Mouse (Mus musculus) stomach, embryonic 15.5 days (tissue): ENCODE data around the gene Nudt4. TPM values are rescaled to one million over a fixed set of nuclear protein-coding genes. Genes with fewer than 3 reads are reported as not detected.

ENCODE experiments used
- ATAC-seq: fragments of 200-750 bp; cut with Nextera tagmentation; 2 replicates; pipeline ENCODE4 v1.8.0; 2017; ENCODE audit warnings: low read depth, moderate number of reproducible peaks, moderate TSS enrichment; ENCODE audit not compliant: insufficient read depth, low FRiP score
- H3K27ac ChIP-seq: fragments of 300-500 bp; sonication (generic); 2 replicates; pipeline ENCODE4 v1.5.1; 2015; ENCODE audit warnings: mild to moderate bottlenecking, inconsistent platforms
- H3K27me3 ChIP-seq: fragments of 300-500 bp; sonication (generic); replicated peaks from 2 replicates; pipeline ENCODE4 v1.6.1; 2015; ENCODE audit warnings: inconsistent platforms
- H3K36me3 ChIP-seq: fragments of 300-500 bp; sonication (generic); 2 replicates; pipeline ENCODE4 v1.6.1; 2015; ENCODE audit warnings: inconsistent platforms
- H3K4me1 ChIP-seq: fragments of 300-500 bp; sonication (generic); 2 replicates; pipeline ENCODE4 v1.6.1; 2015; ENCODE audit warnings: inconsistent platforms
- H3K4me2 ChIP-seq: fragments of 300-500 bp; sonication (generic); 2 replicates; pipeline ENCODE4 v1.6.1; 2015; ENCODE audit warnings: mild to moderate bottlenecking, inconsistent platforms
- H3K4me3 ChIP-seq: fragments of 300-500 bp; sonication (generic); replicated peaks from 2 replicates; pipeline ENCODE4 v1.5.1; 2015; ENCODE audit warnings: inconsistent platforms
- H3K9ac ChIP-seq: fragments of 300-500 bp; sonication (generic); 2 replicates; pipeline ENCODE4 v1.6.1; 2015; ENCODE audit warnings: inconsistent platforms
- H3K9me3 ChIP-seq: fragments of 300-500 bp; sonication (generic); 2 replicates; pipeline ENCODE4 v1.6.1; 2016; ENCODE audit warnings: inconsistent platforms
- WGBS: fragments of 180-500 bp; shearing (Covaris S2); methylation state at CpG from one replicate; pipeline ENCODE4 v1.1.7; 2015; 5-methylcytosine and 5-hydroxymethylcytosine counted together
- polyA plus RNA-seq: library from polyadenylated mRNA; unstranded; fragments of >200 nt; fragmentation: Nextera tagmentation; extraction: Ambion mirVana; gene quantifications from 2 replicates; pipeline ENCODE4 v1.2.1, GENCODE M21; 2015

The Nudt4 gene
- polyA plus RNA-seq, 1 experiment from 2014 or later, result 63.7 TPM

- H3K36me3 ChIP-seq, result no peaks in the 10 kb centered on the region
- H3K4me2 ChIP-seq, result no peak overlapping the region
- H3K4me1 ChIP-seq, result no peaks in the 10 kb centered on the region
- H3K9ac ChIP-seq, result no peak overlapping the region
- no peak for ATAC-seq
- H3K4me3 ChIP-seq, result no peak overlapping the region
- H3K27ac ChIP-seq, result no peak overlapping the region
- no peaks in the 10 kb centered on the region for H3K27me3 ChIP-seq
- no peaks in the 10 kb centered on the region for H3K9me3 ChIP-seq
- whole genome bisulfite sequencing, result 91% methylated on average over 4 of the region's 4 CpGs
Observed at GRCm38 (mm10) chr10:95589196-95589595, 25.2 kb upstream of the Nudt4 start.

DNA sequence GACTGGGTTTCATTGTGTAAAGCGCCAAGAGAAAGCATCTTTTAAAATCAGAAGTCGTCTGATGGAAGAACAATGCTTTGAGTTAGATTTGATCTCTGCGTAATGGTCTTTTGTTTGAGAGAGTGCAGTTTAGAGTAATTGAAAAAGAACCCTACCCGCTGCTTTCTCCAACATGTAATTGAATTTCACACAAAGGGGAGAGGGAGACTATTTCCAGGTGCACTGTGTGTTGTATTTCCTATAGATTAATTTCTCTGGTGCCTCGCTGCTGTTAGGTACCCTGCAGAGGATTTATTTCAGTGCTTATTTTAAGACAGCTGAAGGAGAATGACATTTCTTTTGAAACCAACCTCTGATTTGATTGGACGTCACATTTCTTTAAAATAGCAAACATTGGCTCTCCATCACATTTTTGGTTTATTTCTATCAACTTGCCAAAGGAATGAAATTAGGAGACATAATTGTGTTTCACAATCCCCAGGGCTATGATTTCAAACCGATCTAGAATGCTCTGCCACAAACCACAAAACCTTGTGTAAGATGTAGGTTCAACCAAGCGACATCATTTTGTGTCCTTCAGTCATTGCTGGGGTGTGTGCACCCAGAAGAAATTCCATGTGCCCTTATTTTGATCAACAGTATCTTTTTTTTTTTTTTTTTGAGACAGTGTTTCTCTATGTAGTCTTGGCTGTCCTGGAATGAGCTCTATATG lies 23.7 kb upstream of the Nudt4 start:
- Histone ChIP-seq H3K27ac (no peak overlapping the region), H3K4me3 (no peak overlapping the region), H3K9me3 (no peaks in the 10 kb centered on the region), H3K27me3 (no peaks in the 10 kb centered on the region), H3K9ac (no peak overlapping the region), H3K4me2 (no peak overlapping the region), H3K36me3 (no peaks in the 10 kb centered on the region), H3K4me1 (no peaks in the 10 kb centered on the region)
- ATAC-seq, result no peak
- WGBS, result 73% methylated on average over 8 of the region's 8 CpGs

DNA sequence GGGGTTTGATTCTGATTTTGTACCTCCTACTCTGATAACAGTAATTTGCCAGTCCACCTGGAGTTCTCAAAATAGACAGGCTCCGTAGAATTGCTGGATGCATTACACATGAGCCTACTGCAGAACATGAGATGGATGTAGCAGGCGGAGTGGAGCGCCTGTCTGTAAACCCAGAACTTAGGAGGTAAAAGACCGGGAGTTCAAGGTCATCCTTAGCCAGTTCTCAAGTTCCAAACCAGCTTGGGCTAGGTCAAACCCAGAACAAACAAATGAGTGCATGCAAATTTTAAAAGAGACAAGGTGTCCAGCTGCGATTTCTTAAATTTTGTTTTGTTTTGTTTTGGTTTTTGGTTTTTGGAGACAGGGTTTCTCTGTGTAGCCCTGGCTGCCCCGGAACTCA lies 21.6 kb upstream of the Nudt4 start:
- H3K27me3 ChIP-seq, result no peaks in the 10 kb centered on the region
- no peaks in the 10 kb centered on the region for H3K4me1 ChIP-seq
- H3K27ac ChIP-seq, result no peak overlapping the region
- H3K4me3 ChIP-seq, result no peak overlapping the region
- H3K9ac ChIP-seq, result no peak overlapping the region
- ATAC-seq, result no peak
- no peaks in the 10 kb centered on the region for H3K36me3 ChIP-seq
- WGBS, result 83% methylated on average over 6 of the region's 6 CpGs
- no peaks in the 10 kb centered on the region for H3K9me3 ChIP-seq
- no peak overlapping the region for H3K4me2 ChIP-seq

DNA sequence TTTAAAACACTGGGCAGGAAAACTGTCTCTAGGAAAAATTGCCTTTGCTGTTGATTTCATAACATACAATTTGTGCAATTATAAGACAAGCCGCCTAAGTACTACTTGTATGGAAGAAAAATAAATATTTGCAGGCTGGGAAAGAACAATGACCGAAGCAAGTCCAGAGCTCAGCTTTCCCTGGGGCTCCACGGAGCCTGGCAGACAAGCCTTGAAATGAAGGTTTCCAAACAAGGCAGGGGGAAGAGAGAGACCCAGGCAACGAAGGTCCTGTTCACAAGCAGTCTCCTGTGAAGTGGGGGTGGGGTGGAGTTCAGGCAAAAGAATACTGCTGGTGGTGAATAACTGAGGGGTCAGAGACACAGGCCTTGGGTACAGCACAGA lies 13.6 kb upstream of the Nudt4 start:
- WGBS, result 22% methylated on average over 4 of the region's 4 CpGs
- H3K4me1 ChIP-seq, result peaks cover 10% of the 10 kb centered on the region; the same call in 1 of the 2 replicates
- no peak for ATAC-seq
- no peak overlapping the region for H3K9ac ChIP-seq
- no peaks in the 10 kb centered on the region for H3K27me3 ChIP-seq
- no peak overlapping the region for H3K4me3 ChIP-seq
- no peaks in the 10 kb centered on the region for H3K36me3 ChIP-seq
- peak overlapping the region; percentile 40; the same call in 1 of the 2 replicates for H3K27ac ChIP-seq
- H3K4me2 ChIP-seq, result no peak overlapping the region
- no peaks in the 10 kb centered on the region for H3K9me3 ChIP-seq

DNA sequence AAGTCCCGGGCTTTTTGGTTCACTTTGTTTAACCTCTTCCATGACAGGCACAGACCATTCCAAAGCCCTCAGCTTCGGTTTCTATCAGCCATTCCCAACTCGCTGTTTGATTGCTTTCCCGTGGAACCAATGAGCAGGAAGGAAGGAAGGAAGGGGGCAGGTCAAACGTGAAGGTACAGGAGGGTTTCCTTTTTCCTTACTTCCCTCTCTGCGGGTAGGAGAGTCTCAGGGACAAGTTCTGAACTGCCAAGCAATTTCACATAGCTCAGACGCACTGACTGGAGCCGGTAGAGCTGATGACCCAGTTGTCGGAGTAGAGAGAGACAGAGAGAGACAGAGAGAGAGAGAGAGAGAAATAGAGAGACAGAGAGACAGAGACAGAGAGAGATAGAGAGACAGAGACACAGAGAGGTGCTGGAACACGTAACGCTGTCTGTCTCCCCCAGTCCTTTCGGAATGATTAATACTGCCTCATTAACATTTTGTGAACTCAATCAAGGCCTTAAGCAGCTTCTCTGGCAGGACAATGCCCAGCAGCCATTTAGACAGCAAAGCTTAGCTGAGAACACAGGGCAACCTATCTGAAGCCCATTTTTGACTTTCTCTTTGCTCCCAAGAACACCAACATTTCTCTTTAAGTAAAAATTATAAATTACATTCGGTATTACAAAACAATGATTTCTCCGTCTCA lies 13.1 kb upstream of the Nudt4 start:
- 49% methylated on average over 14 of the region's 14 CpGs for WGBS
- Histone ChIP-seq H3K4me3 (0 out of 2 replicates have a peak overlapping the region, but pooled peaks have one; percentile 5), H3K36me3 (no peaks in the 10 kb centered on the region), H3K27ac (peak overlapping the region; percentile 40; the same call in 1 of the 2 replicates), H3K9ac (no peak overlapping the region), H3K4me1 (peaks cover 10% of the 10 kb centered on the region; the same call in 1 of the 2 replicates), H3K9me3 (no peaks in the 10 kb centered on the region), H3K27me3 (no peaks in the 10 kb centered on the region), H3K4me2 (peak overlapping the region; percentile 22)
- ATAC-seq, result peak; percentile 35; the same call in 1 of the 2 replicates

DNA sequence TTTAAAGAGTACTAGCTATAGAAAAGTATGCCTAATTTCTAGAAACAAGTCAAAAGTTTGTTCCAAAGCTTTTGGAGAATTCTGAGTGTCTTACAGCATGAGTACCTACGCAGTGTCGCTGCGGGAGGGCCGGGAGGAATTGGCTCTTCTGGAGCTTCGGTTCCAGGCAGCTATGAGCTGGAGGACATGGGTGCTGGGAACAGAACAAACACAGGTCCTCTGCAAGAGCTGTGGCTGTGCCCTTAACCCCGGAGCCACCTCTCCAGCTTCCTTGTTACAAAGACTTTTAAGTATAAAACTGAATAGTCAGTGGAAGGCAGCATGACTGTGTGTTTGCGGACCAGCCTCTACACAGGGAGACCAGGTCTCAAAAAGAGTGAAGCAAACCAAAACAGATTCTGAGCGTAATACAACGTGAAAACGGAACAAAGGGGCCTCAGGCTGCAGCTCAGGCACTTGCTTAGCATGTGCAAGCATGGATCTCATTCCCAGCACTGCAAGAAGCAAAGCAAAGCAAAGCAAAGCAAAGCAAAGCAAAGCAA lies 12.0 kb upstream of the Nudt4 start:
- no peak overlapping the region for H3K9ac ChIP-seq
- H3K27me3 ChIP-seq, result no peaks in the 10 kb centered on the region
- H3K36me3 ChIP-seq, result no peaks in the 10 kb centered on the region
- H3K27ac ChIP-seq, result no peak overlapping the region
- H3K4me2 ChIP-seq, result no peak overlapping the region
- H3K4me1 ChIP-seq, result peaks cover 10% of the 10 kb centered on the region; the same call in 1 of the 2 replicates
- 72% methylated on average over 10 of the region's 10 CpGs for WGBS
- no peaks in the 10 kb centered on the region for H3K9me3 ChIP-seq
- ATAC-seq, result no peak
- no peak overlapping the region for H3K4me3 ChIP-seq

GRCm38 (mm10) chr10:95574994-95575393 lies 11.0 kb upstream of the Nudt4 start:
- Histone ChIP-seq H3K4me1 (peaks cover 10% of the 10 kb centered on the region; the same call in 1 of the 2 replicates), H3K9me3 (no peaks in the 10 kb centered on the region), H3K4me3 (no peak overlapping the region), H3K27me3 (no peaks in the 10 kb centered on the region), H3K36me3 (no peaks in the 10 kb centered on the region), H3K9ac (no peak overlapping the region), H3K27ac (no peak overlapping the region), H3K4me2 (no peak overlapping the region)
- 59% methylated on average over 4 of the region's 4 CpGs for WGBS
- no peak for ATAC-seq

DNA sequence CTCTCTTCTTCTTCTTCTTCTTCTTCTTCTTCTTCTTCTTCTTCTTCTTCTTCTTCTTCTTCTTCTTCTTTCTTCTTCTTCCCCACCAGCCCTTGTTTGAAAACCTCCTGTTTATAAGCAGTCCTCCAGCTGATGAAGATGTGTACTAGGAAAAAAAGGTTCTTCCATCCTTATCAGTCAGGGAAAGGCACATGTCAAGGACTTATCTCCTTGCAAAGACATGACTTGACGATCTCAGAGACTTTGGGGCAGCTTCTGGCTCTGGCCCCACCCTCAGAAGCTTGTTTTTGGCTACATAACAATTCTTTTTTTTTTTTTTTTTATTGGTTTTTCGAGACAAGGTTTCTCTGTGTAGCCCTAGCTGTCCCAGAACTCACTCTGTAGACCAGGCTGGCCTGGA lies 5.5 kb upstream of the Nudt4 start:
- no peaks in the 10 kb centered on the region for H3K9me3 ChIP-seq

DNA sequence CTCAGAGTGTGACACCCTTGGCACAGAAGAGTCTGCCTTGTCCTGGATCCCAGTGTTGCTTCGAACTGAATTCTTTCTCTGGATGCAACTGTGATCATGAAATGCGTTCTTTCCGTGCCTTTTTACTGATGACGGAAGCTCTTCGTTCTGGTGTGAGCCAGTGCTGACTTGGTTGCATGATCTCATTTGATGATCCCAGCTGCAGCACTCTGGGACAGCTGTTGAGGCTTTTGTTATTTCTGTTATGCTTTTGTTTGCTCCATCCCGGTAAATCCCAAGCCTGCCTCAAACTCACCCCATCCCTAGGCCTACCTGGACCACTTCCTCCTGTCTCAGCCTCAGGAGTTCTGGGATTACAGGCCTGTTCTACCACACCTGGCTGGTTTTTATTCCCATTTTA lies 4.1 kb upstream of the Nudt4 start:
- Histone ChIP-seq H3K9me3 (no peaks in the 10 kb centered on the region), H3K27me3 (no peaks in the 10 kb centered on the region), H3K27ac (no peak overlapping the region), H3K9ac (no peak overlapping the region), H3K4me2 (no peak overlapping the region), H3K4me3 (no peak overlapping the region), H3K36me3 (no peaks in the 10 kb centered on the region), H3K4me1 (peaks cover 12% of the 10 kb centered on the region; the same call in 1 of the 2 replicates)
- 67% methylated on average over 6 of the region's 6 CpGs for WGBS
- ATAC-seq, result no peak

More for the DNA sequence above, 5.5 kb upstream of the Nudt4 start:
- Histone ChIP-seq H3K4me3 (no peak overlapping the region), H3K4me2 (no peak overlapping the region), H3K4me1 (peaks cover 10% of the 10 kb centered on the region; the same call in 1 of the 2 replicates), H3K27ac (no peak overlapping the region), H3K36me3 (no peaks in the 10 kb centered on the region), H3K27me3 (no peaks in the 10 kb centered on the region), H3K9ac (no peak overlapping the region)
- whole genome bisulfite sequencing, result 56% methylated on average over 2 of the region's 2 CpGs
- ATAC-seq, result peak; percentile 90

GRCm38 (mm10) chr10:95567550-95567949 lies 3.6 kb upstream of the Nudt4 start:
- Histone ChIP-seq H3K9me3 (no peaks in the 10 kb centered on the region), H3K4me3 (no peak overlapping the region), H3K36me3 (no peaks in the 10 kb centered on the region), H3K9ac (no peak overlapping the region), H3K4me1 (peaks cover 12% of the 10 kb centered on the region; the same call in 1 of the 2 replicates), H3K4me2 (no peak overlapping the region), H3K27me3 (no peaks in the 10 kb centered on the region), H3K27ac (no peak overlapping the region)
- ATAC-seq, result no peak
- whole genome bisulfite sequencing, result 67% methylated on average over 5 of the region's 5 CpGs

GRCm38 (mm10) chr10:95566786-95567185 lies 2.8 kb upstream of the Nudt4 start:
- H3K27ac ChIP-seq, result no peak overlapping the region
- no peaks in the 10 kb centered on the region for H3K36me3 ChIP-seq
- no peak overlapping the region for H3K9ac ChIP-seq
- no peak overlapping the region for H3K4me3 ChIP-seq
- H3K4me2 ChIP-seq, result no peak overlapping the region
- H3K9me3 ChIP-seq, result no peaks in the 10 kb centered on the region
- H3K4me1 ChIP-seq, result peaks cover 14% of the 10 kb centered on the region; the same call in 1 of the 2 replicates
- ATAC-seq, result no peak
- WGBS, result 88% methylated on average over 3 of the region's 3 CpGs
- no peaks in the 10 kb centered on the region for H3K27me3 ChIP-seq
